Mouse (Mus musculus): Measurements from ENCODE around the gene Crnkl1.

DNA sequence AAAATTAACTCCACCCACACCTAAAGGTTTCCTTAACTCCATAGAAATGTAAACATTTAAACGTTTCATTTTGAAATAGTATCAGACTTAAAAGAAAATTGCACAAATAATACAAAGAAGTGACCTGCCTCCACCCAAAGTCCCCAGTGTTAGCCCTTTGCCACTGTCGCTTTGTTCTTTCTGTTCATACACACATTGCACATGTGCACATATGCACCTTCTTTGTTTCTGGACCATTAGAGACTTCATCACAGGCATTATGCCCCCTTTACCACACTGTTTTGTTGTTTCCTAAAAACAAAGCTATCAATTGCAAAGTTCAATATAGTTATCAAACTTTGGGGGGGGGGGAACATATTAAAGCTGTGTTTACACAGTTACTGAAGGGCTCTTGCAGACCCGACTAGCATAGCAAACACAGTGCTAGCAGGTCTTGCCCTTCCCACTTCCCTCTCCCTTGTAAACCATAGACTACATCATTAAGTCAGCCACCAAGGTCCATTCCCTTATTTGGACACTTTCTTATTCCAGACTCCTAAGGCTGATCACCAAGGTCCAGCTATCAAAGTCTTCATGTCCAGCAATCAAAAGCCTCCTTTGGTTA, 59.8 kb downstream of the Crnkl1 start:
- TF ChIP-seq CTCF (IDR thresholded peaks at IDR 0.05; ENCODE audit: borderline replicate concordance, control insufficient read depth, extremely low read depth, insufficient read depth, low read length, poor library complexity) (no peak), POLR2A (IDR thresholded peaks at IDR 0.05; ENCODE audit: control insufficient read depth, extremely low read depth, insufficient read depth, low read length, poor library complexity) (no peak)

Data from thymus, adult 2 months (tissue).